Mouse (Mus musculus) macrophage (primary cell): ENCODE results near the gene Cln6. TPM values are rescaled to one million over a fixed set of nuclear protein-coding genes. Genes with fewer than 3 reads are reported as not detected.
A peak's percentile ranks its signal among the peaks of the same experiment; 100 is the strongest.
"Not testable (repeated sequence)": the region's sequence is repeated elsewhere in the genome, so short reads cannot be mapped to it uniquely, and the experiment has no call there.

ENCODE experiments used
- H3K27ac ChIP-seq: fragments of 350-480 bp; formaldehyde crosslinking; 2 replicates; pipeline ENCODE4 v1.9.0; 2021
- H3K36me3 ChIP-seq: fragments of 350-480 bp; formaldehyde crosslinking; 2 replicates; pipeline ENCODE4 v1.9.0; 2021; ENCODE audit errors: inconsistent target
- H3K4me3 ChIP-seq: fragments of 350-480 bp; formaldehyde crosslinking; 2 replicates; pipeline ENCODE4 v1.9.0; 2021; ENCODE audit errors: inconsistent target
- H3K79me2 ChIP-seq: fragments of 350-480 bp; formaldehyde crosslinking; 2 replicates; pipeline ENCODE4 v1.9.0; 2021; ENCODE audit errors: inconsistent target
- WGBS: methylation state at CpG from one replicate; pipeline ENCODE4 v1.1.7; 2026; ENCODE audit warnings: inconsistent platforms; ENCODE audit not compliant: missing documents; 5-methylcytosine and 5-hydroxymethylcytosine counted together
- polyA plus RNA-seq: library from polyadenylated mRNA; stranded (reverse); fragments of 250-400 nt; gene quantifications from 3 replicates; pipeline ENCODE4 v1.2.4, GENCODE M21; 2018; ENCODE audit warnings: inconsistent platforms
- total RNA-seq, 78 experiments: library from RNA; depleted of rRNA; stranded (reverse); fragments of 250-400 nt; gene quantifications; 1 replicate in 9 of 78; 2 replicates in 24 of 78; 3 replicates in 43 of 78; 4 replicates in 2 of 78; pipeline ENCODE4 v1.2.4; 2018; ENCODE audit warnings: inconsistent platforms in 56 of 78

Gene Cln6
- total RNA-seq (2018; cell fraction: chromatin; rRNA removed), result 10 to 100 TPM in 11 of 26 experiments, 1 to 10 TPM in 15; 1.2 to 22.2 (median 7.2) TPM
- total RNA-seq (2018; cell fraction: cytosol; rRNA removed), result 10 to 100 TPM; 41.1 to 85.4 (median 62.3) TPM
- total RNA-seq (2018; cell fraction: nucleus; rRNA removed), result 10 to 100 TPM in 25 of 26 experiments, 1 to 10 TPM in 1; 8.6 to 68.5 (median 34.7) TPM
- polyA plus RNA-seq, result 44.8 to 72.8 TPM (median 61.4 TPM) in 3 replicates

DNA sequence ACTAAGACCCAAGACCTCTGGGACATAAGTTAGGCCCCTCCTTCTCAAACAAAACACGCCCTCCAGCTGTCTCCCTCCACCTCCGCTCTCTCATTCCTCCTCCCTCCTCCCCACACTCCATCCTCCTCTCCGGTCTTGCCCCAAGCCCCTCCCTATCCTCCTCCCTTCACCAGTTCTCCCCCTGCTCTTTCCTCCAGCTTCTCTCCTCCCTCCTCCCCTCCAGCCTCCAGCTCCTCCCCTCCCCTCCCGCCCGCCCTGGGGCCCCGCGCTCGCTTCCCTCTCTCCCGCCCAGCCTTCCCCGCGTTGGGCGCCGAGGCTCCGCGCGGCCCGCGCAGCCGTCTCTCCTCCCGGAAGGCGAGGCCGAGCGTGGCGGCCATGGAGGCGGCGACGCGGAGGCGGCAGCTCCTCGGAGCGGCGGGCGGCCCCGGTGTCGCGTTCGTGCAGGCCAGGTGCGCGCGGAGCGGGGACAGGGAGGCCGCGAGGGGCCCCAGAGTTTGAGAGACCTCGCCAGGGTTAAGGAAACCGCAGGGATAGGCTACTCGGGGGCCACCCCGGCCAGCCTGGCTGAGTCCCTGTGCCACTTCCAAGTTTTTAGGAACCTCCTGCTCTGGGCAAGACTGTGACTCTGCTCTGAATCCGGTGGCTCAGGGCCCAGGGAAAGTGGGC, at the start of gene Cln6:
TSS of gene Cln6 (plus strand) at position 280 of the 666 bp plus-strand sequence.
- H3K27ac ChIP-seq, result peak within 1 kb of the TSS; percentile 73
- peaks cover 10% of the 10 kb centered on the region; the same call in 1 of the 2 replicates for H3K79me2 ChIP-seq
- 1% methylated on average over 29 of the region's 48 CpGs for WGBS
- no peaks in the 10 kb centered on the region for H3K36me3 ChIP-seq
- H3K4me3 ChIP-seq, result peak within 1 kb of the TSS; percentile 80

DNA sequence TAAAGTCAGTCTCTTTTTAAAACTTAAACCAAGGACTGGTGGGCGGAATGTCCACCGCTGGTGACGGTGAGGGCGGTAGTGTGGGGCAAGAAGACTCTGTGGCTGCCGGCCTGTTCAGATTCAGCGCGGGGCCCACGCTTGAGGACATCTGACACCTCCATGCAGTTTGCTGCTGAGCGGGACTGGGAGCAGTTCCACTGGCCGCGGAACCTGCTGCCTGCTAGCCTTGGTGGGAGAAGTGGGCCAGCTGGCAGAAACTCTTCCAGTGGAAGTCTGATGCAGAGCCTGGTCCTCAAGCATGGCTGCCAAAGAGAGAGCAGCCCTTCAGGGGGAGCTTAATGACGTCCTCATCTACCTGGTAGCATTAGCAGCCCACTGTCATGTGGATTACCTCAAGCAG, 48.7 kb upstream of the Cln6 start:
- Histone ChIP-seq H3K79me2 (peaks cover 39% of the 10 kb centered on the region), H3K4me3 (no peak overlapping the region), H3K36me3 (peaks cover 14% of the 10 kb centered on the region; the same call in 1 of the 2 replicates), H3K27ac (no peak overlapping the region)
- WGBS, result 99% methylated on average over 12 of the region's 12 CpGs

DNA sequence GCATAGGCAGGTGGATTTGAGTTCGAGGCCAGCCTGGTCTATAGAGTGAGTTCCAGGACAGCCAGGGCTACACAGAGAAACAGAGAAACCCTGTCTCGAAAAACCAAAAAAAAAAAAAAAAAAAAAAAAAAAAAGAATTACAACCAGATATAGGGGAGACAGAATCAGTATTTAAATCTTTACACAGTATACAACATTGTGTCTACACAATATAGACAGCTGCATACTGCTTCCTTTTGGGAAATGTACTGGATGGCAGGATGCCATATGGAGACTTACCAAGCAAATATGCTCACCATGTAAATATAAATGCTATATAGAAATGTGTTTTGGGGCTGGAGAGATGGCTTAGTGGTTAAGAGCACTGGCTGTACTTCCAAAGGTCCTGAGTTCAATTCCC, 39.4 kb upstream of the Cln6 start:
- Histone ChIP-seq H3K36me3 (peaks cover 35% of the 10 kb centered on the region), H3K79me2 (peaks cover 100% of the 10 kb centered on the region)
- not testable (repeated sequence) for H3K4me3 ChIP-seq, H3K27ac ChIP-seq
- 100% methylated on average over 1 of the region's 2 CpGs for WGBS

DNA sequence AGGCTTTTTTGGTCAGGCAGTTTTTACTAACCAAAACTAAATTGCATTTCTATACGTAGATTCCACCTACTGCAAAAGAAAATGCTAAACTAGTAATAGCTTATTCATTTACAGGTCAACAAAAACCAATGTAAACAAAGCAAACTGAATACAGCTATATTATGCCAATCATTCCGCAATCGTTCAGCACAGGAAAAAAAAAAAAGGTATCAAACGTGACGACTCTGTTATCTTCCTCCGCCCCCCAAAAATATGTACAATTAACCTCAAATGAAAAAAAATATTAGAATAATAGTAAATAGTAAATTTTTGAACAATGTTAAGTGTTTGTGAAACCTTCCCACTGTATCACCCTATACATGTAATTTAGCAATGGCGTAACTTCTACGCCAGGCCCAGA, 28.5 kb upstream of the Cln6 start:
- Histone ChIP-seq H3K27ac (peak overlapping the region; percentile 81), H3K79me2 (peaks cover 61% of the 10 kb centered on the region), H3K36me3 (no peaks in the 10 kb centered on the region), H3K4me3 (peak overlapping the region; percentile 97)
- 36% methylated on average over 8 of the region's 8 CpGs for WGBS

DNA sequence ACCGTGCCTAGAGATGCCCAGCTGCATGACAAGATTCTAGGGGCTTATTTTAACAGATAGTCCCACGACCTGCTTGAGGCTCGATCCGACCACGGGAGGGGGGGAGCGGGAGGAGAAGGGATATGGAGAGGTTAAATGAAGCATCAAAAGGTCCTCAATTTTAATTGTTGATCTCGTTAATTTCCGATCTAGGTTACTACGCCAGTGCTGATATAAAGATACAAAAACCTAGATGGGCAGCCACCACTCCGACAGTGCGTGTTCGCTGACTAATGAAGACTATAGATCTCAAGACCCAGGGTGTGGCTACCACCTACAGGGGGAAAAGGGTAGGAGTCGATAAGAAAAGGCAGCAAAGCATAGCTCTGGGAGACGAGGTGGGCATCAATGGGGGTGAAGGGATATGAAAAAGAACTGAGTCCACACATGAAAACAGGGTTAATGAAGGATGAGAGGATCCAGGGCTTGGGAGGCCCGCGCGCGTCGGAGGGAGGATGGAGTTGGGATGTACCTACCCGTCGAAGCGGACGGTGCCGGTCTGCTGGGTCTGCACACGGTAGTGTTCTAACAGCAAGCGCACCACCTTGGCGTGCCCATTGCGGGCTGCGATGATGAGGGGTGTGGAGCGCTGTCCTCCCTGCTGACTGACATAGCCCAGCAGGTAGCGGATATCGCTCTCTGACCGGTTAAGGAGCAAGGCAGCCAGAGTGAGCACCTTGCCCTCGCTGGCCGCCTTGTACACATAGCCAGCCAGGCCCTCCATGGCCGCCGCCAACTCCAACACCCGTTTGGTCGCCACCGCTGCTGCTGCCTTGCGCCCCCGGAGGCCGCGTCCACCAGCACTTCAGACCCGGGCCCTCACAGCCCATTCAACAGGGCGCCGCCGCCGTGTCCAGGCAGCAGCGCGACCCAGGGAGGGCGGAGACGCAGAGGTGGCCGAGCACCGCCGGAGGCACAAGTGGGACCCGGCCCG, 27.8 kb upstream of the Cln6 start:
- Histone ChIP-seq H3K79me2 (peaks cover 54% of the 10 kb centered on the region), H3K36me3 (no peaks in the 10 kb centered on the region), H3K27ac (peak overlapping the region; percentile 81), H3K4me3 (peak overlapping the region; percentile 97)
- 1% methylated on average over 57 of the region's 58 CpGs for WGBS

DNA sequence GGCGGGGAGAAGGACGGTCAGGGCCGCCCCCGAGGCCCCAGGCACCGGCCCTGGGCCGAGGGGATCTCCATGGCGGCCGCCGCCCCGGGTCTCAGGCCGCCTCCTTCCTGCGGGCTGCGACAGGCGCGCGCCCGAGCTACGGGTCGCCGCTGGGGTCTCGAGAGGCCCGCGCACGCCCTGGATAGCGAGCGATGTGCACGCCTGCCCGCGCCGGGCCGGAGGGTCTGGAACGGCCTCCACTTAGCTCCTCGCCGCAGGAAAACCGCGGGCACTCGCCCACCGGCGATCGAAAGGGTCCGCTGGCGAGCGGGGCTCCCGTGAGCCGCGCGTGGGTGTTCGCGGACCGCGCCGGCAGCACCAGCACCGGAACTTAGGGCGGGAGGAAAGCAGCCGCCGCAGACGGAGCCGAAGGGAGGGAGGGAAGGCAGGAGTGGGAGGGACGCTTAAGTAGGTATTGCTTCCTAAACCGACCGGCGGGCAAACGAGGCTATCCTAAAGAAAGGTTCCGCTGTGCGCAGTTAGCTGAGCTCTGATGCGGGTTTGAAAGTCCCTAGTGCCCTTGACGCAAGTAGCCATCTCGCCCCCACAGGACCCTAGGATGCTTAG, 27.0 kb upstream of the Cln6 start, which contains the start of gene Fem1b:
TSS of gene Fem1b (minus strand) at position 419 of the 606 bp plus-strand sequence.
- Histone ChIP-seq H3K79me2 (peaks cover 46% of the 10 kb centered on the region), H3K36me3 (no peaks in the 10 kb centered on the region), H3K4me3 (peak within 1 kb of the TSS; percentile 97), H3K27ac (peak within 1 kb of the TSS; percentile 99)
- WGBS, result under 1% methylated on average over 66 of the region's 68 CpGs

DNA sequence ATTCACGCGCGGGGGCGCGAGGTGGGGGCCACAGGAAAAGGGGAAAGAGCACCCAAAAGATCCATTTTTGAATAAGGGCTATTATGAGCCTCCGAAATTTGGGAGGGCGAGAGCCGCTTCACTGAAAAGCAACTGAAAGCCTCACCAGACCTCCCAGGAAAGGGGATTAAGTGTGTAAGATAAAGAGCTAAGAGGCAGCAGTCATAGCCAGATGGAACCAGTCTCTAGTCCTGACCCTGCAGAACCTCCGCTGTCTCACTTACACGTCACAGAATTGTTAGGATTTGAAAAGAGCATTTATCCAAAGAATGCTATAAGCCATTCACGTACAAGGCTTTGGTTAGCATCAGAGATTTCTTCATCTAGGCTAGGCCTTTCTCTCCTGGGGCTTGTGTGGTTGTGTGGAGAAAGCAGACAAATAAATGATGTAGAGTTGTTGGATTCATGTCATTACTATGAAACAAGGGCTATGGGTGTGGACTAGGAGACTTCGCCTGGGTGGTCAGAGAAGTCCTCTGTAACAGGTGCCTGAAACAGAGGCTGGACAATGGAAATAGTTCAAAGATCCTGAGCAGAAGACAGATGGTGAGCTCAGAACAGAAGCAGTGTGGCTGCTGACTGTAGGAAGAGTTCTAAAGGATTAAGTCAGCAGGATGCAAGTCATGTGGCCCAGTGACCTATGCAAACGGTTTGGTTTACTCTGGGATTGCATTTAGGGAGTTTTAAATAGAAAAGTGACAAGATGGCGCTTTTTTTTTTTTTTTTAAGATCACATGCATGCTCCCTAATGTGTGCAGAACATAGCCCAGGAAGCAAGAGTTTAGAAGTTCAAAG, 26.2 kb upstream of the Cln6 start:
- 29% methylated on average over 14 of the region's 14 CpGs for WGBS
- H3K27ac ChIP-seq, result peak overlapping the region; percentile 99
- peaks cover 37% of the 10 kb centered on the region for H3K79me2 ChIP-seq
- no peaks in the 10 kb centered on the region for H3K36me3 ChIP-seq
- peak overlapping the region; percentile 22 for H3K4me3 ChIP-seq

DNA sequence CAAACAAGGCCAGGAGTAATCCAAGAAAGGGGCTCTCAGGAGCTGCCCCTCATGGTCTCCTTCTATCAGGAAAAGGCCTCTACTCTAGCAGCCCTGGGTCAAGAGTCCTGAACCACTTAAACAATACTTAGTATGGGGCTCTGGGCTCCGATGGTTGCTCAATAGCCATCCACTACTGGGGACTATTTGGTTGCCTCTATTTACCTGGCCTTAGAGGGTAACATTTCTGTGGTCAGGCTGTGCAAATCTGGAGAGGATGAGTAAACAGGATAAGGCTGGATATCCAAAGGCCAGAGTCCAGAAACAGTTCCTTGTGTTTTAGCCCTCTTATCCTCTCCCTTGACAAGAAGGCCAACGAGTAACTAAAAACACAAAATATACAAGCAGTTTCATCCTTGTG, 23.8 kb upstream of the Cln6 start:
- Histone ChIP-seq H3K36me3 (no peaks in the 10 kb centered on the region), H3K79me2 (peaks cover 14% of the 10 kb centered on the region), H3K27ac (no peak overlapping the region), H3K4me3 (no peak overlapping the region)
- WGBS, result 86% methylated on average over 2 of the region's 2 CpGs

DNA sequence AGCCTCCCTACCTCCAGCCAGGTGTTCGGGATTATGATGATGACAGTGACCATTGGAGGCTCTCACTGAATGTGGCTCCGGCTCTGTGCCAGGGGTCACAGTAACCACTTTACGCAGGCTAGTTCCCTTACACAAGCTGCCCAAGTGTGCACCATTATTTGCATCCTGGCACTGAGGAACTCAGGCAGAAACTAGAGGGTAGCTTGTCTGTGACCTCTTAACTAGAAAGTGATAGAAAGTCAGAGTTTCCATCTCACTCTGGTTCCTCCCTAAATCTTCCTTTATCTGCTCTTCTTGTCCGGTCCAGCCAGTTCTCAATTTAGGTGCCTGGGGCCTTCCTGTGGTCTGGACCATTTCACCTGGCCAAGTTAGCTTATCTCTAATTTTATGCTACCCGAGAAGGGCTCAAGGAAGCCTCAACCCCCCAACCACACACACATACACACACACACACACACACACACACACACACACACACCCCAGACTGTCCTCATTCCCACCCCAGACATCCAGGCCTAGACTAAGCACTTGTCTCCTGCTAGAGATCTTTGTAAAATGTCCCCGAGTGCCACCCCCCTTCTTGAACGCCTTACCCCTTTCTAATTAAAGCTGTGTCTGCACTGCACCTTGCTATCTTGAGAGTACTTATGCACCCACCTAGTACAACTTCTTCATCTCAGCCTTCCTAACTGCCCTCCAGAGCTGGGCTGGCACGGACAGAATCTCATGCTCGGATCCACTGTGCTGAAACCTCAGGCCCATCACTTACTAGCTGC, 22.1 kb upstream of the Cln6 start:
- Histone ChIP-seq H3K4me3 (no peak overlapping the region), H3K79me2 (no peaks in the 10 kb centered on the region), H3K36me3 (no peaks in the 10 kb centered on the region), H3K27ac (no peak overlapping the region)
- 91% methylated on average over 9 of the region's 9 CpGs for WGBS

DNA sequence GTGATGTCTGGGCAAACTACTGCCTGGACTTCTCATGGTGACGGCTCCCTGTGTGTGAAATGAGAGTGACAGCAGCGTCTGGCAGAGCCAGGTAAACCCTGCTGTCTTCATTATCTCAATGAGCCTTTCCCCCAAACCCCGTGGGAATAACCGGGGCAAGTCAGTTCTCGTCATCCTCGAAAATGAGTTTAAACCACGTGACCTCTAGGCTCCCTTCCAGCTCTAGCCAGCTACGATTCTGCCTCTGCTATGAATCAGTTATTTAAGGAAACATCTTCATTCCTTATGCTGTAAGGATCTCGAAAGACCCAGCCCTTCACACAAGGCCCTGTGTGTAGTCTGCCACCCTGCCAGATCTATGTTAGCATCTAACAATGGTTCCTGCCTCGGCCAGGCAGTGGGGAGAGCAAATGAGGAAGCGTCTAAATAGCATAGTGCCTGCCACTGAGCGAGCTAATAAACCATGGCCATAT, 21.4 kb upstream of the Cln6 start:
- 52% methylated on average over 10 of the region's 12 CpGs for WGBS
- H3K36me3 ChIP-seq, result no peaks in the 10 kb centered on the region
- H3K4me3 ChIP-seq, result no peak overlapping the region
- no peak overlapping the region; the same call in 1 of the 2 replicates for H3K27ac ChIP-seq
- no peaks in the 10 kb centered on the region for H3K79me2 ChIP-seq

DNA sequence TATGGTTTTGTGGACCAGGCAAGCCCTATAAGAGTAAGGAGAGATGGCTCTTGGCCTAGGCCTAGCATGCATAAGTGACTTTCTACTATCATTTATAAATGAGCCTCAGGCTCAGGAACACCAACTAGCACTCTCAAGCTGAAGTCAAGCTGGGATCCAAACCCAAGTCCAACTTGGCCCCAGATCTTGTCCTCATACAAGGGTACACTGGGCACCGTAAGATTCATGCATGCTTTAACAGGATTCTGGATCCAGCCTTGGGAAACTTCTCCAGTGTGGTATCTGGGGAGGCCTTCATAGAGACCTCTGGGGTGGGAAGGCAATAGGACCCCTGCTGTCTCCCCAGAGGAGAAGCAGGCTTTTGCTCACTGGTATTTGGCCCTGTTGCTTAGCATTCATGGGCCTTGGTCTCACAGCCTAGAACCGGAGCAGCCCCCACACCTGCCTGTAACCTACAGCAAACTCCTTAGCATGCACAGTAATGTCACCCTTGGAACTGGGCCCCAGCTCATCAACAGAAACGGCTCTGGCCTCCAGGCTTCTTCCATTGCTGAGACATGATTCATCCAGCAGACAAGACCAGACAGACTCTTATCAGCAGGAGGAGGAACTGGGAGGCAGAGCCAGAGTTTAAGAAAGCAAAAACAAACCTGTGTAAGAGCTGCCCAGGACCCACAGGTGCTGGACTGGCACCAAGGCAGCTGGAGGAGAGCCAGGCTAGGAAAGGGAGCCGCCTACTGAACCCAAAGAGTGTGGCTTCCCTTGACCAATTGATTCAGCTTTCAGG, 20.6 kb upstream of the Cln6 start:
- H3K4me3 ChIP-seq, result no peak overlapping the region
- H3K79me2 ChIP-seq, result no peaks in the 10 kb centered on the region
- 90% methylated on average over 4 of the region's 4 CpGs for WGBS
- H3K27ac ChIP-seq, result no peak overlapping the region; the same call in 1 of the 2 replicates
- H3K36me3 ChIP-seq, result no peaks in the 10 kb centered on the region

DNA sequence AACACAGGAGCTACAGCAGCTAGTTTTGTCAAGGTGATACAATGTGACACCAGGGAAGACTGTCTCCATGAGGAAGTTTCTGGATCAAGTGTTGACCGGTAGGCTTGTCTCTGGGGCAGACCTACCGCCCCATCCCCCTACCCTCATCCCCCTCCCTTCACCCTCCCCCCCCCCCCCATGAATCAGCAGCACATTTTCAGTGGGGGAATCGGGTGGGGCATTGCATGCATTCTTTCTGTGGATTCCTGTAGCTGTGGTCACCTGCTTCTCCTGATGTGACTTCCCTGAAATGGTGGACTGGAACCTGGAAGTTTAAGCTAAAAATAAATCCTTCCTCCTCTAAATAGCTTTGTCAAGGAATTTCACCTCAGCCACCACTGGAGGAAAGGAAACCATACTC, 19.1 kb upstream of the Cln6 start:
- Histone ChIP-seq H3K36me3 (no peaks in the 10 kb centered on the region), H3K79me2 (no peaks in the 10 kb centered on the region), H3K27ac (no peak overlapping the region), H3K4me3 (no peak overlapping the region)
- 100% methylated on average over 1 of the region's 3 CpGs for WGBS
